Mouse (Mus musculus) embryonic stem cell, embryonic (primary cell): Measurements from ENCODE around the gene Egf.

ENCODE experiments used
- CTCF ChIA-PET, 4 experiments: fragments of 300-600 bp in 2 of 4; fragments of 350-600 bp in 2 of 4; sonication (Branson Sonifier 250); formaldehyde crosslinking; loops; one replicate each; lab custom pipeline; 2022; ENCODE audit warnings: inconsistent platforms in 2 of 4; lab: Charles Lee
- POLR2A ChIA-PET, 4 experiments: fragments of 300-600 bp in 2 of 4; fragments of 350-600 bp in 2 of 4; sonication (Branson Sonifier 250); formaldehyde crosslinking; loops; one replicate each; lab custom pipeline; 2022; ENCODE audit warnings: antibody characterized with exemption in 4 of 4, inconsistent platforms in 1 of 4; lab: Charles Lee

The Egf gene

DNA sequence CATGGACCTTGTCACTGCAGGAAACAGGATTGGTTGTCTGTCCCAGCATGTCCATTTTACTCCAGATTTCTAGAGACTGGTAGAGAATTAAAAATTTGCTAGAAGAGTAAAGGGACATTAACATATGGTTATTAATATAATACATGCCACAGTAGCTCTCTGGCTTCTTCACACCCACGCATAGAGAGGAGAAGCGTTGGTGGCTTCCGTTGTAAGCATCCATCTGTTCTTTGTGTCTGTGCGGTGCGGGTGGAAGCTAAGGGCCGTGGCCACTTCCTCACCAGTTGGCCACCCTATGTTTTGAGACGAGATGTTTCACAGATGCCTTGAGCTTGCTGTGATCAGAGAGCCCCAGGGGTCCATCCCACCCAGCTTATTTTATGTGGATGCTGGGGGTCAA lies 113.5 kb downstream of the Egf start:
- CTCF ChIA-PET: no interaction called here
- POLR2A ChIA-PET: no interaction called here

DNA sequence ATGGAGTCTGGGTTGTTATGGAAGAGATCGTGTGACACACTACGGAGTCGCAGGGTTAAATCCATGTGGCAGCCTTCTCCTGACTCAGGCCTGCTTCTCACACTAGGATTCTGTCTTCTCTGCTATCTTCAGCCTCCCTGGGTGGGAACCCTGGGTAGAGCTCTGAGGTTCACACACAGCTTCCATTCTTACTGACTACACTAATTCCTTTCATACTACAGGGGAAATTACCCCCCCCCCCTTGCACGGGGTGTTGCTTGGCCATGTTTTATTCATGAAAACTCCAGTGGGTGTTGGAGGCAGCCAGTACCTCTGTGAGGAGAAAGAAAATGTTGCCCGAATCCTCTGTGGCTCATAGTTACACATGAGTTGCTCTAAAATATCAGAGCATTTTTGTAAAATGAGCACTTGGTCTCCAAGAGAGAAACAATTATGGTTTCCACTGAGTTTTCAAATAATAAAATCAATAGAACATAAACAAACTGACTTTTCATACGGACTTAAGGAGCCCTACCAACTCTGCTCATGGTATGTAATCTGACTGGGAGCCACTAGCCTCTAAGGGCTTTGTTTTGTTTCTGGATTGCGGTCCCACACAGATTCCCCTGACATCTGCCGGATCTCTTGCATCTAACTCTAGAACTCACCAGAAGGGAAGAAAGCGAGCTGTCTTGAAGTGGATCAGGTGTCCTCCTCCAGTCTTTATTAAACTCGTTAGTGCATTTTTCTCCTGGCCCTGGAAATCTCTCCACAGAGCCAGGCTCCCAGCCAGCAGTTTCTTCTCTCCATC lies 114.7 kb downstream of the Egf start:
- ChIA-PET POLR2A (interaction anchor here in 1 of 4 experiments (0.6 to 1.0 kb wide), 2 partner anchors 11 to 79 kb away, joined by 3 to 4 read pairs; no protein-coding TSS in a partner anchor), CTCF (no interaction called here)

DNA sequence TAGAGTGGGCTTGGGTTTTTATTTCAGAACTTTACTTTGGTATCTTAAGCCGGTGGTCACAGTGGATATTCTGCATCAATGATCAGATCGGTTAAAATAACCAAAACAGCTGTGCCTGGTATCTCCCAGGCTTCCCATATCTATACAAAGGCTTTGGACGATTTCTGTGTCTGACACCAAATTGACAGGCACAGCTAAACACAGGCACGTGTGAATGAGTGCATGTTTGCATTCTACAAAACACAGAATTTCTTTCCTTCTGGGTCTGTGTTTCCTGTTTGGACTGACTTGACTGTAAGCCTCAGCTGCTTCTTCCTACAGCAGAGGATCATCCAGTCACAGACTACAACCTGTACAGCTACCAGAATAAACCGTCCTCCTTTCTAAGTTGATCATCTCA lies 115.4 kb downstream of the Egf start:
- ChIA-PET CTCF (no interaction called here), POLR2A (interaction anchor here in 1 of 4 experiments (0.9 kb wide), 1 partner anchor 22 kb away, joined by 3 read pairs; no protein-coding TSS in a partner anchor)

DNA sequence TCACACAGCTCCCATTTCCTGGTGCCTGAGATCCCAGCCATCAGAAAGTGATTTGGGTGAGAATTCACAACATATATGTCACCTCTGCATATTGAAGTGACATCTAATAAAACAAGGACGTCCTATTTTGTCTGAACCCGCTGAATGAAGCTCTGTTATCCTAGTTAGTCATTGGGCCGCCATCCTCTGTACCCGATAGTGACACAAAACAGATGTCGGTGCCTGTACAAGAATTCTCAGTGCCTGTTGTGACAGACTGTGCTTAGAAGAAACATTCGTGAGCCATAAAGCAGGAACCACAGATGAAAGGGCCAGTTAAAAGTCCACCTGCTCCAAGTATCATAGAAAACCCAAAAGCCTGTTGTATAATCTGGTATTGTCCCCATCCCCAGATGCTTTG lies 117.7 kb downstream of the Egf start:
- ChIA-PET POLR2A (interaction anchor here in 1 of 4 experiments (0.7 to 1.8 kb wide), 6 partner anchors 9 to 163 kb away, joined by 3 to 4 read pairs (median 3); no protein-coding TSS in a partner anchor), CTCF (interaction anchor here in 2 of 4 experiments (0.7 kb wide), 2 partner anchors 15 to 45 kb away, joined by 3 to 4 read pairs; no protein-coding TSS in a partner anchor)

DNA sequence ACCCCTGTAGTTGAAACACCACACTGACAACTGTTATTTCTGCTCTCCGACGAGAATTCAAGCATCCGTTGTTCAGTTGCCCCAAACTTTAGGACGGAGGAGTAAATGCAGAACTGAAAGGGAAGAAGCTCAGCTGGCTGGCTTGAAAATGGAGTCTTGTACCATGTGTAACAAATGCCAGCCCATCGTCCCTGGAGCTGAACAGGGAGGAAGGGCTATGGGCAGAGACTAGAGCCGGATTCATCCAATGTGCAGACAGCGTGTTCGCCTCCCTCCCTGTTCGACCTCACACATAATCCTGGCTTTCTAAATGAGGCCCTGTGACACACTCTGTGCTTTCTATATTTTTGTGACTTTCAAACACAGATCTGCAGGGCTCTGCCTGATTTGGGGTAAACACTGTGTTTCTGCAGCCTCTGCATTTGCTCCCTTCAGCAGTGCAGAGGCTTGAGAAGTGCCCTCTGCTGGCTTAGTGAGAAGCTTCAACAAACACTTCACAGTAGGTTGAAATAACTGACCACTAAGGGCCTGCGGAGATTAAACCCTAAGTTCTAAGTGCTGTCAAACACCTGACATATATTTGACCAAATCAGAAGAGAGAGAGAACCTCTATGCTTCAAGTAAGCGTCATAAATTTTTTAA lies 120.7 kb downstream of the Egf start:
- ChIA-PET CTCF (interaction anchor here in 3 of 4 experiments (0.6 to 1.1 kb wide), 7 partner anchors 12 to 469 kb away, joined by 3 to 5 read pairs (median 3); no protein-coding TSS in a partner anchor), POLR2A (interaction anchor here in 1 of 4 experiments (0.6 to 2.5 kb wide), 7 partner anchors 9 to 127 kb away, joined by 3 to 8 read pairs (median 3); no protein-coding TSS in a partner anchor)

DNA sequence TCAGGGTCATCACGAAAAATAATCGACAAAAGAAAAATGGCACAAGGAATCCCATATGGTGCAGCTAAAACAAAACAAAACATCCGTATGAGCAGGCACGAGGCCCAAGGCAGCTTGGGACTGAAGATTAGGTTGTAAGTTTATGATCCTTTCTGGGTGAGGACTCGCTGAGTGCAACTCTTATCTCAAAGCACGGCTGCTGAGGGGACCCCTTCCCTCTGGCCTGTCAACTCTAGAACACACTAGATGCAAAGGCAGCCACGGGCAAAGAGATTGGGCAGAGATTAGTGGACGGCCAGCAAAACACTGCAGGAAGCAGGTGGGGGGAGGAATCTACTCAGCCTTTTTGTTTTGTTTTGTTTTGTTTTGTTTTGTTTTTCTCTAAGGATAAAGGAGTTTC lies 121.6 kb downstream of the Egf start:
- ChIA-PET CTCF (no interaction called here), POLR2A (interaction anchor here in 1 of 4 experiments (1.3 to 2.5 kb wide), 3 partner anchors 9 to 75 kb away, joined by 3 to 8 read pairs (median 3); no protein-coding TSS in a partner anchor)

DNA sequence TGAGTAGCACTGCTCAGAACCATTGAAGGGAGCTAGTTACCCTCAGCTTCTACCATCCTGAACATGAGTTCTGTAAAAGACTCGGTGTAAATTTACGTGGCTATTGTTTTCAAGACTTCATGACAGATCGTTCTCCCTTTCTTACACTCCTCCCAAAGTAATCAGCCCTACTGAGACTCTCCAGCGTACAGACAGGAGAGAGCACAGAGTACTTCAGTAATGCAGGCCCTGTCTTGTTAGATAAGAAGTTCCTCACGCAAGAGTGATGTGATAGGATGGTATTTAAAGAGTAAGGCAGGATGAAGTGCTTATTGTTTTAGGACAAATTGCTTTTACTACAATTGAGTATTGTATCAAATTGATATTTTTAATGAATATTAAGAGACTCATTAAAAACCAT lies 123.3 kb downstream of the Egf start:
- CTCF ChIA-PET: no interaction called here
- POLR2A ChIA-PET: interaction anchor here in 1 of 4 experiments (0.9 kb wide), 1 partner anchor 10 kb away, joined by 3 read pairs; no protein-coding TSS in a partner anchor

DNA sequence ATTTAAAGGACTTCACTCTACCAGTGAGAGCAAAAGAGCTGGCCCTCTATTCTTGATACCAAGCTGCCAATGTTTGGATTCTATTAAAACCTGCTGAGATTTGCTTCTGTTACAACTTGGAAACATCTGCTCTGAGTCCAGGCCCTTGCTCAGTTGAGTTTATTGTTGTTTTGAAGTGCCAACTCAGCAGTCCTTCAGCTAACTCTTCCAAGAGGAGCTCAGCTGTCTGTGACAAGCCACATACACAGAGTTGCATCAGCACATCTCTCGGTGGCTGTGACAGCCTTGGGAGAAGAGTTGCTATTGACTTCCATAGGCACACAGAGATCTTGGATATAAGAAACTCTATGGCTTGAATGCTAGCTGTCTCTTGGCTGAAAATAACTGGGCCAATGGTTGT lies 124.1 kb downstream of the Egf start:
- CTCF ChIA-PET: no interaction called here
- POLR2A ChIA-PET: interaction anchor here in 1 of 4 experiments (0.9 kb wide), 1 partner anchor 9 kb away, joined by 3 read pairs; no protein-coding TSS in a partner anchor
